Mouse (Mus musculus) forebrain, embryonic 15.5 days (tissue): ENCODE measurements at regions not wholly inside any gene's neighbourhood (a gene's known extent, or its start where the extent isn't known, plus 50 kb on each side); places are given as distances from the start of the nearest gene placed in this dataset.

Experiments used
- ATAC-seq: fragments of 200-750 bp; cut with Nextera tagmentation; replicated peaks from 2 replicates; pipeline ENCODE4 v1.8.0; 2017; ENCODE audit warnings: mild to moderate bottlenecking, moderate TSS enrichment, moderate library complexity
- H3K27ac ChIP-seq: fragments of 300-500 bp; sonication (generic); replicated peaks from 2 replicates; pipeline ENCODE4 v1.5.1; 2015; ENCODE audit warnings: mild to moderate bottlenecking, inconsistent platforms
- H3K27me3 ChIP-seq: fragments of 300-500 bp; sonication (generic); 2 replicates; pipeline ENCODE4 v1.6.1; 2015; ENCODE audit warnings: inconsistent platforms
- H3K36me3 ChIP-seq: fragments of 300-500 bp; sonication (generic); 2 replicates; pipeline ENCODE4 v1.6.1; 2015; ENCODE audit warnings: mild to moderate bottlenecking, inconsistent platforms
- H3K4me1 ChIP-seq: fragments of 300-500 bp; sonication (generic); 2 replicates; pipeline ENCODE4 v1.6.1; 2015; ENCODE audit warnings: inconsistent platforms
- H3K4me2 ChIP-seq: fragments of 300-500 bp; sonication (generic); replicated peaks from 2 replicates; pipeline ENCODE4 v1.6.1; 2015; ENCODE audit warnings: mild to moderate bottlenecking, inconsistent platforms
- H3K4me3 ChIP-seq: fragments of 300-500 bp; sonication (generic); 2 replicates; pipeline ENCODE4 v1.5.1; 2015; ENCODE audit warnings: mild to moderate bottlenecking, inconsistent platforms
- H3K9ac ChIP-seq: fragments of 300-500 bp; sonication (generic); replicated peaks from 2 replicates; pipeline ENCODE4 v1.6.1; 2015; ENCODE audit warnings: mild to moderate bottlenecking, inconsistent platforms
- H3K9me3 ChIP-seq: fragments of 300-500 bp; sonication (generic); 2 replicates; pipeline ENCODE4 v1.6.1; 2016; ENCODE audit warnings: inconsistent platforms
- WGBS: fragments of 180-500 bp; shearing (Covaris S2); methylation state at CpG from one replicate; pipeline ENCODE4 v1.1.7; 2015; ENCODE audit warnings: mixed read lengths; 5-methylcytosine and 5-hydroxymethylcytosine counted together

GRCm38 (mm10) chr5:47273389-47274255, 709.3 kb upstream of the Slit2 start:
- no peak overlapping the region for H3K27ac ChIP-seq
- H3K4me3 ChIP-seq, result no peak overlapping the region
- ATAC-seq, result no peak
- H3K4me1 ChIP-seq, result no peaks in the 10 kb centered on the region
- no peaks in the 10 kb centered on the region for H3K27me3 ChIP-seq
- H3K9ac ChIP-seq, result no peak overlapping the region
- H3K36me3 ChIP-seq, result no peaks in the 10 kb centered on the region
- WGBS, result 62% methylated on average over 9 of the region's 9 CpGs
- no peaks in the 10 kb centered on the region for H3K9me3 ChIP-seq
- no peak overlapping the region for H3K4me2 ChIP-seq

GRCm38 (mm10) chr5:47274256-47274638, 708.7 kb upstream of the Slit2 start:
- Histone ChIP-seq H3K27me3 (no peaks in the 10 kb centered on the region), H3K4me1 (no peaks in the 10 kb centered on the region), H3K9ac (no peak overlapping the region), H3K9me3 (no peaks in the 10 kb centered on the region), H3K4me2 (no peak overlapping the region), H3K4me3 (no peak overlapping the region), H3K27ac (no peak overlapping the region), H3K36me3 (no peaks in the 10 kb centered on the region)
- 86% methylated on average over 1 of the region's 1 CpGs for WGBS
- no peak for ATAC-seq

GRCm38 (mm10) chr5:47276231-47277195, 706.4 kb upstream of the Slit2 start:
- no peak overlapping the region for H3K4me3 ChIP-seq
- H3K36me3 ChIP-seq, result no peaks in the 10 kb centered on the region
- H3K9me3 ChIP-seq, result no peaks in the 10 kb centered on the region
- no peak overlapping the region for H3K4me2 ChIP-seq
- no peaks in the 10 kb centered on the region for H3K27me3 ChIP-seq
- no peak overlapping the region for H3K9ac ChIP-seq
- H3K27ac ChIP-seq, result no peak overlapping the region
- 50% methylated on average over 5 of the region's 5 CpGs for WGBS
- no peaks in the 10 kb centered on the region for H3K4me1 ChIP-seq
- ATAC-seq, result no peak

GRCm38 (mm10) chr5:47279630-47280029, 703.3 kb upstream of the Slit2 start:
- no peak for ATAC-seq
- no peak overlapping the region for H3K4me2 ChIP-seq
- H3K4me3 ChIP-seq, result no peak overlapping the region
- 90% methylated on average over 3 of the region's 3 CpGs for WGBS
- no peak overlapping the region for H3K9ac ChIP-seq
- no peaks in the 10 kb centered on the region for H3K27me3 ChIP-seq
- no peaks in the 10 kb centered on the region for H3K9me3 ChIP-seq
- H3K4me1 ChIP-seq, result no peaks in the 10 kb centered on the region
- no peaks in the 10 kb centered on the region for H3K36me3 ChIP-seq
- H3K27ac ChIP-seq, result no peak overlapping the region

- Histone ChIP-seq H3K4me3 (no peak overlapping the region), H3K27ac (no peak overlapping the region), H3K4me1 (no peaks in the 10 kb centered on the region), H3K9ac (no peak overlapping the region), H3K9me3 (no peaks in the 10 kb centered on the region), H3K27me3 (no peaks in the 10 kb centered on the region), H3K4me2 (no peak overlapping the region), H3K36me3 (no peaks in the 10 kb centered on the region)
- 75% methylated on average over 4 of the region's 4 CpGs for WGBS
- ATAC-seq, result no peak; the same call in 1 of the 2 replicates
Observed at GRCm38 (mm10) chr5:47299602-47300001, 683.3 kb upstream of the Slit2 start.

DNA sequence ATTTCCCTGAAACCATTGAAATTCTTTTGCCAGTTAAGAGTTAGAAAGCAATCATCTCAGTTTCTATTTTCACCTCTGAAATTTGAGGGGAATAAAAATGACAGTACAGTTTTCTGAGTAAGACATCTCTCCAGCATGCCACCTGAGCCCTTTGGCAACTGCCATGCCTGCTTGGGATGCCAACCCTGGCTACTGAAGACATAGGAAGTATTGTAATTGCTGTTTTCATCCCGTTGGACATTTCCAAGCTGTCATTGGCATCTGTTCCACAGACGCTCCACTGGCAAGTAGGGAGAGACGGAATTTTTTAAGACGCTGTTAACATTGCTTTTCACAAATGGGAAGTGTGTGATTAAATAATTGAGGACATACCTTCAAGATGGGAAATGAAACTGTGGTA, 665.4 kb upstream of the Slit2 start:
- Histone ChIP-seq H3K27ac (no peak overlapping the region), H3K4me2 (no peak overlapping the region), H3K4me3 (no peak overlapping the region), H3K4me1 (peaks cover 8% of the 10 kb centered on the region; the same call in 1 of the 2 replicates), H3K27me3 (no peaks in the 10 kb centered on the region), H3K9ac (no peak overlapping the region), H3K9me3 (no peaks in the 10 kb centered on the region), H3K36me3 (no peaks in the 10 kb centered on the region)
- peak; percentile 90 for ATAC-seq
- WGBS, result 50% methylated on average over 4 of the region's 4 CpGs

- Histone ChIP-seq H3K9ac (no peak overlapping the region), H3K27ac (no peak overlapping the region), H3K36me3 (no peaks in the 10 kb centered on the region), H3K27me3 (no peaks in the 10 kb centered on the region), H3K4me1 (peaks cover 8% of the 10 kb centered on the region; the same call in 1 of the 2 replicates), H3K4me3 (no peak overlapping the region), H3K9me3 (no peaks in the 10 kb centered on the region), H3K4me2 (no peak overlapping the region)
- WGBS, result 59% methylated on average over 1 of the region's 1 CpGs
- ATAC-seq, result 0 out of 2 replicates have a peak, but pooled peaks have one; percentile 55
Observed at GRCm38 (mm10) chr5:47318147-47318546, 664.8 kb upstream of the Slit2 start.

DNA sequence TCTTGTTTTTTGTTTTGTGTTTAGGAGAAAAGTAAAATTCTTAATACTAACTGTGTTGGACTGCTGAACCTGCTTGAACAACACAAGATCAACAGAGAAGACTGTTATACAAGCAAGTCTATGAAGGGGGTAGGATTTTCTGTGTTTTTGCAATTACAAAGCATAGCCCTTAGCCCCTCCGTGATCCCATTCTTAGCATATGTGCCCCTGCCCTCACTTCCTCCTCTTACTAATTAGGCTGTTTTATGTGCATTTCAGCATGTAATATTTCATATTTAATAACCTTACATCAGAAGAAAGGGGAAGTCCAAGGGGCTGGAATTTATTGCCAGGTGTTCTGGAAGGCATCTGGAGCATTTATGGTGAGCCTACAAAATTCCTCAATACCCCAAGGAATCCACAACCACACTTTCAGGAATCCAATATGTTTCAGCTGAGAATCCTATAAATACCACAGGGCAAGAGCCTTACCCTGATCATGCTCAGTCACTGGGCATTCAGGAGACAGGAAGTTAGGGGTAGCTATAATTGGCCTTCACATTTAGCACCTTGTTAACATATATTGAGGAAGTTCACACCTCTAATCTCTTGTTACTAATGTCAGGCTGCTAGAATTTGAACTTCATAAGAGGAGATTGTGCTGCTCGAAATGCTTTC, 660.3 kb upstream of the Slit2 start:
- Histone ChIP-seq H3K9ac (no peak overlapping the region), H3K4me3 (no peak overlapping the region), H3K36me3 (no peaks in the 10 kb centered on the region), H3K27me3 (no peaks in the 10 kb centered on the region), H3K9me3 (no peaks in the 10 kb centered on the region), H3K27ac (no peak overlapping the region), H3K4me2 (no peak overlapping the region), H3K4me1 (peaks cover 3% of the 10 kb centered on the region; the same call in 1 of the 2 replicates)
- 72% methylated on average over 2 of the region's 2 CpGs for WGBS
- ATAC-seq, result no peak

DNA sequence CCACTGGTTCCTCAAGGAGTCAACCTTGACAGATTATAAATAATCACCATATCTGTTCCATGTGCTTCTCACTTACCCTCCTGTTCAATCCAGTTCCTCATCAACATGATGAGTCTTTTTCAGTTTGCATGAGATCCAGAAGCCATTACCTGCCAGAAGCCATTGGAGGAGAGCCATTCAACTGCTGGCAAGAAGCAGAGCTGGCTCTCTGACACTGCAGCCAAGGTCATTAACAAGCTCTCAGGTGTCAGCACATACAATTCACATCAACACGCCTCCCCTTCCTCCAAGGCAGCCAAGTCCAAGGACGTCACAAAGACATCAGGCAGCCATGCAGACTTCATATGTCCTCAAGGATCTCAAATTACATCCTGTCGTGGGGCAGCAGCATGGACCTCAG, 648.6 kb upstream of the Slit2 start:
- peaks cover 6% of the 10 kb centered on the region for H3K4me1 ChIP-seq
- WGBS, result 73% methylated on average over 3 of the region's 3 CpGs
- no peak overlapping the region for H3K27ac ChIP-seq
- no peak overlapping the region for H3K4me3 ChIP-seq
- no peaks in the 10 kb centered on the region for H3K27me3 ChIP-seq
- H3K9me3 ChIP-seq, result no peaks in the 10 kb centered on the region
- no peaks in the 10 kb centered on the region for H3K36me3 ChIP-seq
- ATAC-seq, result no peak
- no peak overlapping the region for H3K4me2 ChIP-seq
- H3K9ac ChIP-seq, result no peak overlapping the region

DNA sequence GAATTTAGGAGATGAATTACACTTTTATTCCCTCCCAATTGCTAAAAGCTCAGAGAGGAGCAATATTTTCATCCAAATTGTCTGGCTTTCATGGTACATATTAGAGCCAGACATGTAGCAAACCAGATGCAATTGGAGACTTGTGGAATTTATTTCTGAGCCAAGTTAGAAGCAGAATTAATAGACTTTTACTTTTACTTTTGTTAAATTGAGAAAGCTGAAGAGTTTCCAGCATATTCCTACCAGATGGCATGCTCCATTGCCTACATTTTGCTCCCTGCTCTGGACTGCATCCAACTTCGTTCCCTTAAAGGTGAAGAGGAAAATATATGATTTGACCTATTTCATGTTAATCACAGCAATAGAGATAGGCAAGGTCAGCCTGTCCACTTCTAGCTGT, 646.4 kb upstream of the Slit2 start:
- WGBS, result 67% methylated on average over 1 of the region's 1 CpGs
- Histone ChIP-seq H3K9me3 (no peaks in the 10 kb centered on the region), H3K27ac (no peak overlapping the region), H3K9ac (no peak overlapping the region), H3K4me1 (peaks cover 6% of the 10 kb centered on the region), H3K27me3 (no peaks in the 10 kb centered on the region), H3K4me2 (no peak overlapping the region), H3K4me3 (no peak overlapping the region), H3K36me3 (no peaks in the 10 kb centered on the region)
- ATAC-seq, result no peak

DNA sequence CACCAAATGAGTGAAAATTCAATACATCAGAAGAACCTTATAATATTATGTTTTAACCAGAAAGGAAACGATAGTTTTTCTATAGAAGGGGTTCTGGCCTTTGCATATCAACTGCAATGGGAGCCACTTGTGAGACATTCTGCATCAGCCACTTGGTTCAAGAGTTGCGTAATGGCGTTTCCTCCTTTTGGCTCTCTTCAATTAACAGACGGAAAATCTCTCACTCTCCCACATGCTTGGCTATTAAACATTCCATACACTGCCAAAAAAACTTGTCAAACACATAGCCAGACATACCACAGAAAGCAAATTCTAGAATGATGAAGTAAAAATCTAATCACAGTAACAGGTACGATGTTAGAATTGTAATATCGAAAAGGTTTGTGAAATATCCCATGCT, 643.1 kb upstream of the Slit2 start:
- no peak for ATAC-seq
- 75% methylated on average over 6 of the region's 6 CpGs for WGBS
- peaks cover 6% of the 10 kb centered on the region for H3K4me1 ChIP-seq
- H3K4me2 ChIP-seq, result no peak overlapping the region
- no peaks in the 10 kb centered on the region for H3K9me3 ChIP-seq
- no peak overlapping the region for H3K27ac ChIP-seq
- H3K27me3 ChIP-seq, result no peaks in the 10 kb centered on the region
- H3K9ac ChIP-seq, result no peak overlapping the region
- no peaks in the 10 kb centered on the region for H3K36me3 ChIP-seq
- no peak overlapping the region for H3K4me3 ChIP-seq

DNA sequence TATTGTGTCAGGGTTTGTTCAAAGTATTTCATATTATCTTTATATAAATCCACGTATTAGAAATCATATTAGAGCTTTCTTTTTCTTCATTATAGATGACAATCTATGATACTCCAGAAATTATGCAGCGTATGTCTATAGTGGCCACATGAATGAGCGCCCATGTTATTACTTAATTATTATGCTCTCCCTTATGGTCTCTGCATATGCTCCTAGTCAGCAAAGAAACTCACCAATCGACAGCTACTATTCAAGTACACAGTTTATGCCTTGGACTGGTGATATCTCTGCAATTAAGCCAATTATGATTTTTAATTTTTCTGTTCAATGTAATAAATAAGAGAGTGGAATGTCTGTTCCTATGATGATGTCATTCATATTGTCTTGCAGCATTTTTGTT, 612.8 kb upstream of the Slit2 start:
- no peaks in the 10 kb centered on the region for H3K36me3 ChIP-seq
- H3K27ac ChIP-seq, result no peak overlapping the region
- 60% methylated on average over 4 of the region's 4 CpGs for WGBS

More for the DNA sequence above, 612.8 kb upstream of the Slit2 start:
- peak; percentile 66; the same call in 1 of the 2 replicates for ATAC-seq
- no peak overlapping the region for H3K4me2 ChIP-seq
- H3K4me1 ChIP-seq, result no peaks in the 10 kb centered on the region
- no peaks in the 10 kb centered on the region for H3K9me3 ChIP-seq
- H3K9ac ChIP-seq, result no peak overlapping the region
- H3K27me3 ChIP-seq, result no peaks in the 10 kb centered on the region
- H3K4me3 ChIP-seq, result no peak overlapping the region
